Mouse (Mus musculus) thymus, adult 2 months (tissue): ENCODE results near the gene Pfkfb4.

Experiments used
- CTCF ChIP-seq: fragments of 200-500 bp; IDR thresholded peaks from 2 replicates; pipeline ENCODE4 v1.5.1; 2012; ENCODE audit warnings: mild to moderate bottlenecking, control low read depth, low read length, moderate library complexity, borderline replicate concordance; ENCODE audit not compliant: control insufficient read depth, poor library complexity, insufficient read depth; ENCODE audit errors: extremely low read depth
- POLR2A ChIP-seq: fragments of 200-500 bp; IDR thresholded peaks from 2 replicates; pipeline ENCODE4 v1.6.1; 2012; ENCODE audit warnings: mild to moderate bottlenecking, low read length, control low read depth, moderate library complexity; ENCODE audit not compliant: control insufficient read depth, poor library complexity, insufficient read depth; ENCODE audit errors: extremely low read depth

DNA sequence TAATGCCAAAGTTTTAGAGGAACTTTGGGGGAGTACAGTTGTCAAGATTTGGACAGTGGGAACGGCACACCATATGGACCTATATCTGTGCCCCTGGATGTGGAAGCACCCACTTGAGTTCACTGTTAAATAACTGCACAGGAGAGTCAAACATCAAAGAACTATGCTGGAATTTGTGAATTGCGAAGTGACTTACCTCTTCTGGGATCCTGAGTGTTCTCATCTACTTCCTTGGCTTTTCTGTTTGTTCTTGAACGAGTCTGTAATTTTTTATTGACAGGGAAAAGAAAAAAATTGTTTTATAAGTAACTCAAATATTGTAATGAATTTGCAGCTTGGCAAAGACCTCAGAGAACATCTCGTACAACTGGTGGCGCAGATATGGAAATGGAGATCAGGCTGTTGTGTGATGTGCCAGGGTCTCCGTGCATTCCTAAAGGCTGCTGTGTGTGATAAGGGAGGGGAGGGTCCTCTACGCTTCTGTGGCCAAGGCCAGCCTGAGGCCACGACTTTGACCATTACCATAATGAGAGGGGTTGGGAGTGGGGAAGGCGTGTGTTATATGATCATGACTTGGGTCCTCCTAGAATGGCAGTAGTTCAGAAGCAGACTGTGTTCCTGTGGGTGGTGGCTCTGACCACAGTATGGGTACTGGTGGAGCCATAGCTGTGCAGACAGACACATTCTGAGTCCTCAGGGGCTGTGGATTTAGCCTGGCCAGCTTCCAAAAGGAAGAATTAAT, 1.2 kb downstream of the Pfkfb4 start:
- TF ChIP-seq CTCF (no peak), POLR2A (no peak)
